In the genomic region with DNA sequence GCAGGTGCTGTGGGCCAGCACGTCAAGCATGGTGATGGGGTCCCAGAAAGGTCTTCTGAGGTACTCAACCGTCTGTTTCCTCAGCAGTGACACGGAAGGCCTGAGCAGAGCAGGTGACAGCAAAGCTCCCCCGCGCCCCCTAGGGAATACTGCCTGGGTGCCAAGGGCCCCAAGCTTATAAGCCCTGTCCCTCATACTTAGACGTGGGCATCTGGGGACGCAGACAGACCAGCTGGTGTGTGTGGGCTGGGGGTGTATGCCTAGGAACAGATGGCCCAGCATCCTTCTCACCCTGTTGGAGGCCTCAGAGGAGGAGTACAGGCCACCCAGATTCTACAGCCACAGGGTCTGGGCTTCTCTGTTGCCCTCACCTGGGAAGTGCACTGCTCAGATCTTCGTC, we compare ENCODE assay signal across 9 mouse cellular contexts.
DNase-seq lines count a peak whose midpoint lies in the region; ATAC-seq and TF ChIP-seq lines count a peak whose summit lies in the region.
"Had no signal": no experiment of that assay in that cellular context is flagged by ENCODE, and none has a peak within 500 bp of the region (broad histone marks: within the 10 kb centered on the region; RNA-seq: fewer than 3 reads in every experiment).

No protein-coding gene starts in this region.

- ATAC-seq in kidney, embryonic 15.5 days (replicated peaks; ENCODE audit: low FRiP score): 0 out of 2 replicates have a peak, but pooled peaks have one; percentile 9

- no peaks in the 10 kb centered on the region for H3K9me3 ChIP-seq in kidney, embryonic 15.5 days (replicated peaks)
- H3K9me3 ChIP-seq: limb, embryonic 12.5 days had no signal

- H3ac ChIP-seq in myocyte (ENCODE audit: control insufficient read depth, insufficient read length): no peak overlapping the region

- H3K4me2 ChIP-seq in kidney, embryonic 15.5 days: no peak overlapping the region
- H3K4me2 ChIP-seq in myocyte (ENCODE audit: low read depth): peak overlapping the region; percentile 58
- H3K4me2 ChIP-seq: limb, embryonic 12.5 days had no signal

- DNase-seq in kidney, postnatal 10 days: no peak
- DNase-seq in cerebellum, postnatal 25 days: peak; percentile 82 to 88
- DNase-seq in kidney, postnatal 36 days: no peak
- no peak for DNase-seq in urinary bladder, adult 18-20 months (ENCODE audit: low spot score in 2 of 2)
- no peak for DNase-seq in embryo, embryonic 10 days (ENCODE audit: low spot score)

- H3K4me3 ChIP-seq in kidney, embryonic 15.5 days (replicated peaks): no peak overlapping the region
- no peak overlapping the region for H3K4me3 ChIP-seq in bone marrow macrophage, adult 2 months (ENCODE audit: insufficient read depth, low read length)
- peak overlapping the region; percentile 11 for H3K4me3 ChIP-seq in myocyte
- H3K4me3 ChIP-seq: limb, embryonic 12.5 days had no signal

- TF ChIP-seq POLR2A in bone marrow macrophage, adult 2 months (IDR thresholded peaks at IDR 0.05; ENCODE audit: borderline replicate concordance, low read depth, low read length): no peak
- TF ChIP-seq POLR2A in myocyte (IDR thresholded peaks at IDR 0.05; ENCODE audit: insufficient read length, low read depth): peak; percentile 21

- H3K9ac ChIP-seq in kidney, embryonic 15.5 days: no peak overlapping the region
- H3K9ac ChIP-seq: limb, embryonic 12.5 days had no signal

- WGBS in kidney, embryonic 15.5 days: 67% methylated on average over 8 of the region's 8 CpGs

- peaks cover 2% of the 10 kb centered on the region for H3K36me3 ChIP-seq in kidney, embryonic 15.5 days
- no peaks in the 10 kb centered on the region for H3K36me3 ChIP-seq in myocyte (ENCODE audit: control insufficient read depth, insufficient read depth)

- peaks cover 24% of the 10 kb centered on the region for H3K4me1 ChIP-seq in kidney, embryonic 15.5 days
- H3K4me1 ChIP-seq in bone marrow macrophage, adult 2 months (ENCODE audit: control insufficient read depth, insufficient read depth, low read length): peaks cover 58% of the 10 kb centered on the region

- no peaks in the 10 kb centered on the region for H3K27me3 ChIP-seq in kidney, embryonic 15.5 days
- no peaks in the 10 kb centered on the region for H3K27me3 ChIP-seq in myocyte (ENCODE audit: control insufficient read depth, insufficient read depth, insufficient read length)
- H3K27me3 ChIP-seq: limb, embryonic 12.5 days had no signal

- H3K27ac ChIP-seq in kidney, embryonic 15.5 days: no peak overlapping the region
- peak overlapping the region; percentile 65 for H3K27ac ChIP-seq in bone marrow macrophage, adult 2 months (ENCODE audit: insufficient read depth, low read depth, low read length)
- H3K27ac ChIP-seq: limb, embryonic 12.5 days had no signal

- no peaks in the 10 kb centered on the region for H3K79me2 ChIP-seq in myocyte (ENCODE audit: control insufficient read depth, insufficient read depth)

- no peak for TF ChIP-seq CTCF in bone marrow macrophage, adult 2 months (IDR thresholded peaks at IDR 0.05; ENCODE audit: low read depth, low read length)

TF ChIP-seq in myocyte, 11 proteins besides CTCF, POLR2A, EP300 and RAD21:
- TF ChIP-seq TCF12 (IDR thresholded peaks at IDR 0.05; ENCODE audit: insufficient read depth, poor library complexity, severe bottlenecking): peak; percentile 92
- peak in 2 of 3 experiments; percentile 89 to 97 for TF ChIP-seq MYOD1 (IDR thresholded peaks at IDR 0.05; ENCODE audit: control insufficient read depth in 1 of 3, insufficient read length in 2 of 3, low read depth in 2 of 3)
- TF ChIP-seq MYOG (IDR thresholded peaks at IDR 0.05; ENCODE audit: control insufficient read depth in 1 of 3, insufficient read depth in 1 of 3, insufficient read length in 2 of 3, low read depth in 2 of 3): peak in 2 of 3 experiments; percentile 90 to 94
- no peak for TF ChIP-seq REST (IDR thresholded peaks at IDR 0.05; ENCODE audit: insufficient read depth, insufficient read length)
- TF ChIP-seq TCF3 (IDR thresholded peaks at IDR 0.05; ENCODE audit: insufficient read length, low read depth): peak; percentile 66
- TF ChIP-seq SRF (IDR thresholded peaks at IDR 0.05; ENCODE audit: control insufficient read depth, insufficient read length, low read depth): no peak
- TF ChIP-seq E2F4 (IDR thresholded peaks at IDR 0.05; ENCODE audit: insufficient read depth): no peak
- no peak for TF ChIP-seq CEBPB (IDR thresholded peaks at IDR 0.05; ENCODE audit: insufficient read depth, poor library complexity, severe bottlenecking)
- TF ChIP-seq USF1 (IDR thresholded peaks at IDR 0.05; ENCODE audit: low read depth): no peak
- TF ChIP-seq POLR2AphosphoS2 (IDR thresholded peaks at IDR 0.05; ENCODE audit: insufficient read length, low read depth): peak; percentile 27
- TF ChIP-seq MAX (IDR thresholded peaks at IDR 0.05; ENCODE audit: low read depth): no peak
TF ChIP-seq in myocyte: peak in this region for 5.

Comparison
In these comparisons a context has a peak if more than half of its experiments do, and no peak if none do; other contexts are left out.
1. DNase-seq: peak in cerebellum, postnatal 25 days (2 of 2); none in kidney, postnatal 10 days (single experiment), kidney, postnatal 36 days (0 of 2), urinary bladder, adult 18-20 months (0 of 2) and embryo, embryonic 10 days (single experiment).